Mouse (Mus musculus) ovary, postnatal 36 days (tissue): ENCODE measurements around the gene Gpd1l.
"Not testable (repeated sequence)": the region's sequence is repeated elsewhere in the genome, so short reads cannot be mapped to it uniquely, and the experiment has no call there.

ENCODE experiments used
- DNase-seq: peaks from one replicate; pipeline ENCODE4 v3.0.0; 2022; ENCODE audit warnings: low spot score, mixed read lengths

The Gpd1l gene

DNA sequence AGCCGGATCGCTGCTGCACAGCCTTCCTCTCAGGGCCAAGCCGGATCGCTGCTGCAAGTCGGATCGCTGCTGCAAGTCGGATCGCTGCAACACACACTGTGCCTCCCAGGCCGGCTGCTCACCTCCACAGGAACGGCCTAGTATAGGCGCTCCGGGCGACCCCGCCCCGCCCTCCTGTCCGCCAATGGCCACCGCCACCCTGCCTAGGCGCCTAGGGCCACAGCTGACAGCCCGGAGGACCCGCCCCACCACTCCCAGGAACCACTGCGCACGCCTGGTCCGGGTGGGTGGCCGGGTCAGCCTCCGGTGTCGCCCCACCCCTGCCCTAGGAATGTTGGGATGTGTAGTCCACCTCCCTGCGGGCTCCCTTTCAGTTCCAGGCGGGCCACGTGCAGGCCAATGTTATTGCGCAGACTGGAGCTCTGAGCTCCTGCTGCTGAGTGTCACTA, at the start of gene Gpd1l:
TSS of gene Gpd1l (minus strand) at position 265 of the 449 bp plus-strand sequence.
- peak; percentile 98 for DNase-seq

DNA sequence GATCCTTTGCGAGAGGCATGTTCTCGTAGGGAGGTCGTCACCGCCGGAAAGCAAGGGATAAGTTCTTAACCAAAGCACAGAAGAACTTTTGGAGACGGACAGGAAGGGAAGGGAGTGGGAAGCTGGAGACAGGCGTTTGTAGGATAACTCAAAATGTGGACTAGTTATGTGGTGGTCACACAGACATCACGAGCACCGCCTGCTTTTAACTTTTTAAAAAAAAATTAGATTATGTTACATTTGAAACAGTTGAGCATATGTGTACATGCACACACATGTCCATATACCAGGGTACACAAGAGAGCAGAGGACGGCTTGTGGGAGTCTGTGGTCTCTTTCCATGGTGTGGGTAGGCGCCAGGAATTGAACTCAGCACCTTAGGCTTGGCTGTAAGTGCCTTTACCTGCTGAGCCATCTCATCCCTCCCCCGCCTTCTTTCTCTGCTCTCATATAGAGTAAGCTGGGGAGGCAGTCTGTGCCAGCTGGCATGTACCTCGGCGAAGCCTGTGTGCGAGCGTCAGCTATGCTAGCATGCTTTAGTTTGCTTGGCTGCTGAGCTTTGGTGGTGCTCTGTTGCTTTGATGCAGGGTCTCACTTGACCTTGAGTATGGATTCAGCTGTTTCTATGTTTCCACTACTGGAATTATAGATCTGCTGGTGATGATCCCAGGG, 49.0 kb upstream of the Gpd1l start, which contains the start of gene Rps27rt:
TSS of gene Rps27rt (minus strand) at position 51 of the 672 bp plus-strand sequence.
- DNase-seq, result no peak

GRCm38 (mm10) chr9:114979969-114980368, 46.2 kb upstream of the Gpd1l start:
- DNase-seq, result no peak

- DNase-seq, result peak; percentile 78
These were observed 44.7 kb upstream of the Gpd1l start, which contains the start of gene Osbpl10 for GRCm38 (mm10) chr9:114978281-114979111. TSS of gene Osbpl10 (plus strand) at chr9:114978569.

GRCm38 (mm10) chr9:114977461-114978280, 43.9 kb upstream of the Gpd1l start:
- no peak for DNase-seq

GRCm38 (mm10) chr9:114966286-114966685, 32.5 kb upstream of the Gpd1l start:
- not testable (repeated sequence) for DNase-seq

GRCm38 (mm10) chr9:114964093-114964492, 30.3 kb upstream of the Gpd1l start:
- DNase-seq, result no peak

- no peak for DNase-seq
These were observed 27.1 kb upstream of the Gpd1l start for GRCm38 (mm10) chr9:114960844-114961243.

DNA sequence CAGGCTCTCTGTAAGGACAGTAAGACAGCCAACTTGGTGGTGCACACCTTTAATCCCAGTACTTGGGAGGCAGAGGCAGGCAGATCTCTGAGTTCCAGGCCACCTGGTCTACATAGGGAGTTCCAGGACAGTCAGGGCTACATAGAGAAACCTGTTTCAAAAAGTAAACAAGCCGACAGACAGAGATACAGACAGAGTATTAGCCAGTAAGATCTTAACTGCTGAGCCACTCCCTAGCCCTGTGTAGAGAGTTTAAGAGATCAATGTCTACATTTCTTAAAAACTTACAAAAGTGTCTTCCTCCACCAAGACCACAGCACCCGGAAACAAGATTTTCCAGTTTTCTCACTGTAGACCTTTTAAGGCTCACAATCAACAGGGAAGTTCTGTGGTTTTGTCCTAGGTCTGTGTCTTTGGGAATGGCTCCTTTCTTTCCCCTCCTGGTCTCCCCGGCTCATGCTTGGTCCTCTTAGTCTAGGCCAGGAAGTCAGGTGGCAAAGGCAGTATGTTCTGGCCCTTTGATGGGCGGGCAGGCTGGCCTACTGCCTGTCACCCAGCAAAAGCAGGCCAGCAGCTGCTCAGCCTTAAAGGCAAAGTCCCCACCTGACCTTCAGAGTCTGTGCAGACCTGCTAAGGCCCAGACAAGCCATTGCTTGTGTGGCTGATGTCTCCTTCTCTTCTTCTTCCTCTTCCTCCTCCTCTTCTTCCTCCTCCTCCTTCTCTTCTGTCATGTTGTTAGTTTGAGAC, 26.4 kb upstream of the Gpd1l start:
- no peak for DNase-seq

GRCm38 (mm10) chr9:114956945-114957344, 23.2 kb upstream of the Gpd1l start:
- no peak for DNase-seq

GRCm38 (mm10) chr9:114955340-114955739, 21.6 kb upstream of the Gpd1l start:
- no peak for DNase-seq

DNA sequence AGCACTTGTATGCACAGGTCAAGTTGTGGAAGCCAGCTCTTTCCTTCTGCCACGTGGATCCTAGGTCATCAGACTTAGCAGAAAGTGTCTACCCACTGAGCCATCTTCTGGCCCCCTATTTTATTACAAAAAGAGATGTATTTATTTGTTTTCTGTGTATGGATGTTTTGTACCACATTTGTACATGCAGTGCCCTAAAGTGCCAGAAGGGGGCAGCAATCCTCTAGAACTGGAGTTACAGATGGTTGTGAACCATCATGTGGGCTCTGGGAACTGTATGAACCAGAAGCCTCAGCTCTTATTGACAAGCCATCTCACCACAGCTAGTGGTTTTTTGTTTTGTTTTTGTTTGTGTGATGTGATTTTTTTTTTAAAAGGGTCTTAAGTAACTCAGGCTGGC, 19.1 kb upstream of the Gpd1l start:
- DNase-seq, result no peak

GRCm38 (mm10) chr9:114948395-114948794, 14.6 kb upstream of the Gpd1l start:
- no peak for DNase-seq

DNA sequence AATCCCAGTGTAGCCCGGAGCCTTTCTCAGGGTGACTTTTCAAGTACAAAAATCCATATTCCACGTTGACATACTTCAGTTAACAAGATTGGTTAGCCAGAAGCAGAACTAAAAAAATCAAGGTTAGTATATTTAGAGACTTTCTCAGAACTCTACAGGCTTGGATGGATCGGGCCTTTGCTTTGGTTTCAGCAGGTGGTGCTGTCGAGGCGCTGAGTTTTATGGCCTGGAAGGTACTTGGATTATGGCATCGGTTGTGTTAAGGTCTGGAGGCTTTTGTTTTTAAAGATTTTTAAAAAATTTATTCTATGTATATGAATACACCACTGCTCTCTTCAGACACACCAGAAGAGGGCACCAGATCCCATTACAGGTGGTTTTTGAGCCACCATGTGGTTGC, 11.8 kb upstream of the Gpd1l start:
- no peak for DNase-seq

DNA sequence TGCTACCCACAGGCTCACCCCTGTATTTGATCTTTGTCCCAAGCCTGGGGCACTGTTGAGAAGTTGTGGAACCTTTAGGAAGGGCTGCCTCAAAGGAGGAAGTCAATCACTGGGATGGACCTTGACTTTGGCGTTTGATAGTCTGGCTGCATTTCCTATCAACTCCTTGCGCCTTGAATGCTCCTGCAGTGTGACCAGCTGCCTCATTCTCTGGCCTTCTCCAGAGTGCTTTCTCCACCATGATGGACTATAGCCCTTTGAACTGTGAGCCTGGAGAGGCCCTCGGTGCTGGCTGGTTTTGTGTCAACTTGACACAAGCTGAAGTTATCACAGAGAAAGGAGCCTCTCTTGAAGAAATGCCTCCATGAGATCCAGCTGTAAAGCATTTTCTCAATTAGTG, 10.9 kb upstream of the Gpd1l start:
- DNase-seq, result no peak

DNA sequence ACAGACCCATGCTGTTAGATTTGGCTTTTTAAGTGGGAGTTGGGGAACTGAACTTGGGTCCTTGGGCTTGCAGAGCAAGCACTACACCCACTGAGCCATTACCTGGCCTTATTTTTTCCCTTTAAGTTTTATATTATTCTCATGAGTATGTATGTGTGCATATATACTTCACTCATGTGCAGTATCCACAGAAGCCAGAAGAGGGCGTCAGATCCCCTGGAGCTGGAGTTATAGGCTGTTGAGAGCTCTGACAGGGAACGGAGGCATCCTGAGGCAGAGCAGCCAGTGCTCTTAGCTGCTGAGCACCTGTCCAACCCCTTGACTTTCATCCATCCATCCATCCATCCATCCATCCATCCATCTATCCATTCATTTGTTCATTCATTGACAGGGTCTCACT, 2.9 kb upstream of the Gpd1l start:
- DNase-seq, result no peak

DNA sequence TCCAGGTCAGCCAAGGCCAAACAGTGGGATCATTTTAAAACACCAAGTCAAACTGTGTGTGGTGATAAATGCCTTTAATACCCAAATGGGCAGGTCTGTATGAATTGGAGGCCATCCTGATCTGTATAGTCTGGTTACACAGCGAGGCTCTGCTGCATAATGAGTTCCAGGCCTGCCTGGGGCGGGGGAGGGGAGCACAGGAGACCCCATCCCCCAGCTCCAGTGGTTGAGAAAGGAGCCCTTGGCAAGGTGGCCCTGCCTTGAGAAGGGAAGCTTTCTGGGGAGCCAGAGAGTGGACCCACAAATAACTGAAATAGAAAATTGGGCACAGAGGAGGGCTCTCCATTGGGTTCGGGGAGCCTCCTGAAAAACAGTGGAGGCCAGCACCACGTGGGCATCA, 1.5 kb upstream of the Gpd1l start:
- no peak for DNase-seq

- no peak for DNase-seq
These were observed 444 bp upstream of the Gpd1l start for GRCm38 (mm10) chr9:114934231-114934630.

DNA sequence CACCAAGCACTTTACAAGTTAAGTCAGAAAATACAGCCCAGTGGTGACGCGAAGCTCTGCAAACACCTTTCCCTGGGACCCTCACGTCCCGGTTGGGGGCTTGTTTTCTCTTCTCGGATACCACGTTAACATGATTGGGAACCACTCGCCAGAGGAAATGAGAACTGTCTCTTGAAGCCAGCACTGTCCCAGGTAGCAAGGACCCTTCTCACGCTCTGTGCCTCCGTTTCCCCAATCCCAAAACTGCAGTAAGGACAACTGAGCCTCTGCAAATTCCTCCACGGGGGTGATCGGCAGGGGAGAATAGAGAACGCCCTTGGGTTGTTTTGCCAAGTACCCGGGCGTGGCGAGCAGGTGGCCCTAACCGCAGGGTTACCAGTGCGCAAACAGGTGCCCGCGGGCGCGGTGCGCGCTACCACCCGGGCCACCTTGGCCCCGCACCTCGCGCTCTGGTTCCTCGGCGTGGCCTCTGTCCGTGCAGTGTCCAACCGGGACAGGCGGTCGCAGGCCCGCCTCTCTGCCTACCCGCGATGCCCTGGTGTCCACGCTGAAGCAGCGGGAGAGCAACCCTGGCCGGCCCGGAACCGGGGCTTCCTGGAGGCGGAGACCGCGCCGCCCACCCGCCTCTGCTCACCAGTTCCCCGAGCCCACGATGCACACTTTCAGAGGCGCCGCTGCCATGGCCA, 607 bp downstream of the Gpd1l start:
- DNase-seq, result no peak

DNA sequence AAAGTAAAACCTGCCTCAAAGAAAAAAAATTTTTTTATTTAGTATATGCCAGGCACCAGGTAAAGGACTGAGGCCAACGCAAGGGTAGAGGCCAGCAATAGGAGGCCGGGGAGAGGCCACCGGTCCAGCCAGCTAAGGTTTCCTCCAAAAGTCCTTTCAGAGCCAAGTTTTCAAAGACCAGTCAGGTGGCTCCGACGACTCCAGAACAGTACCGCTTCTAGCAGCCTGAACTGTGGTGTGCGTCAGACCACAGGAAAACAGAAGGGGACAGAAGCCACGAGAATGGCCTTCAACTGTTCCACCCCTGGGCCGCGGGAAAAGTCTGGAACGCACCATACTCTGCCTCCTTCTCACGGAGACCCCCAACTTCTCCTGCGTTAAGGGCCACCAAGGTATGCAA, 1.2 kb downstream of the Gpd1l start:
- DNase-seq, result no peak
